Comparison of ENCODE assay signal across 8 mouse cellular contexts in genomic region chr4:135964426-135964825, GRCm38 (mm10). TPM values are rescaled to one million over a fixed set of nuclear protein-coding genes. Genes with fewer than 3 reads are reported as not detected.
A peak's percentile ranks its signal among the peaks of the same experiment; 100 is the strongest.
DNase-seq lines count a peak whose midpoint lies in the region; ATAC-seq lines count a peak whose summit lies in the region.

No protein-coding gene starts in this region.

- DNase-seq in 3T3-L1 (ENCODE audit: low read depth, low spot score): peak; percentile 82
- DNase-seq in MN1 (ENCODE audit: low spot score): peak; percentile 88
- DNase-seq in kidney, postnatal 36 days: peak; percentile 78 to 82
- DNase-seq in lung, postnatal 25 days (ENCODE audit: low spot score): peak; percentile 86
- peak; percentile 53 for DNase-seq in right cerebral cortex, postnatal 4 days
- DNase-seq in embryo, embryonic 11 days: no peak

- H3K27ac ChIP-seq in embryonic facial prominence, embryonic 12.5 days: no peak overlapping the region
- peak overlapping the region; percentile 46 for H3K27ac ChIP-seq in heart, embryonic 16.5 days (ENCODE audit: low read length)

- H3K4me2 ChIP-seq in embryonic facial prominence, embryonic 12.5 days (replicated peaks): peak overlapping the region; percentile 77
- peak overlapping the region; percentile 98 for H3K4me2 ChIP-seq in heart, embryonic 16.5 days (ENCODE audit: low read depth, low read length)

- ATAC-seq in embryonic facial prominence, embryonic 12.5 days (ENCODE audit: insufficient number of reproducible peaks, insufficient read depth, low FRiP score, low TSS enrichment): no peak
- no peak for ATAC-seq in heart, embryonic 16.5 days (replicated peaks; ENCODE audit: extremely low read depth, insufficient read depth, low FRiP score)

- peak overlapping the region; percentile 57 for H3K4me3 ChIP-seq in embryonic facial prominence, embryonic 12.5 days
- H3K4me3 ChIP-seq in heart, embryonic 16.5 days (ENCODE audit: low read length): peak overlapping the region; percentile 66

- H3K9me3 ChIP-seq in embryonic facial prominence, embryonic 12.5 days: no peaks in the 10 kb centered on the region
- no peaks in the 10 kb centered on the region for H3K9me3 ChIP-seq in heart, embryonic 16.5 days (replicated peaks; ENCODE audit: control insufficient read depth, low read length)

- peaks cover 12% of the 10 kb centered on the region for H3K4me1 ChIP-seq in embryonic facial prominence, embryonic 12.5 days
- H3K4me1 ChIP-seq in heart, embryonic 16.5 days (ENCODE audit: control insufficient read depth, insufficient read depth, low read length): peaks cover 19% of the 10 kb centered on the region

- H3K9ac ChIP-seq in embryonic facial prominence, embryonic 12.5 days: peak overlapping the region; percentile 77
- peak overlapping the region; percentile 85 for H3K9ac ChIP-seq in heart, embryonic 16.5 days (ENCODE audit: low read length)

- no peaks in the 10 kb centered on the region for H3K27me3 ChIP-seq in embryonic facial prominence, embryonic 12.5 days
- no peaks in the 10 kb centered on the region for H3K27me3 ChIP-seq in heart, embryonic 16.5 days (ENCODE audit: control insufficient read depth, insufficient read depth, low read length)

- H3K36me3 ChIP-seq in embryonic facial prominence, embryonic 12.5 days: peaks cover 54% of the 10 kb centered on the region
- peaks cover 31% of the 10 kb centered on the region for H3K36me3 ChIP-seq in heart, embryonic 16.5 days (ENCODE audit: control insufficient read depth, insufficient read depth)

- 4% methylated on average over 12 of the region's 12 CpGs for WGBS in embryonic facial prominence, embryonic 12.5 days
- WGBS in heart, embryonic 16.5 days: 2% methylated on average over 12 of the region's 12 CpGs

RNA-seq across cellular contexts. Expression of gene Gale, which starts 0.9 kb away (rescaled TPM):
- polyA plus RNA-seq in embryonic facial prominence, embryonic 12.5 days (2016; fragmentation: Nextera tagmentation; extraction: Ambion mirVana): 29.1 and 31.2 TPM in 2 replicates
- 24.4 and 24.5 TPM in 2 replicates for polyA plus RNA-seq in heart, embryonic 16.5 days (2015; fragmentation: Nextera tagmentation; extraction: Ambion mirVana)

RNA-seq across cellular contexts. Expression of gene Lypla2, which starts 8.0 kb away (rescaled TPM):
- polyA plus RNA-seq in embryonic facial prominence, embryonic 12.5 days (2016; fragmentation: Nextera tagmentation; extraction: Ambion mirVana): 124 and 126 TPM in 2 replicates
- 73.2 and 77.3 TPM in 2 replicates for polyA plus RNA-seq in heart, embryonic 16.5 days (2015; fragmentation: Nextera tagmentation; extraction: Ambion mirVana)

RNA-seq across cellular contexts. Expression of gene Hmgcl, which starts 18.2 kb away (rescaled TPM):
- polyA plus RNA-seq in embryonic facial prominence, embryonic 12.5 days (2016; fragmentation: Nextera tagmentation; extraction: Ambion mirVana): 76.3 and 81.5 TPM in 2 replicates
- polyA plus RNA-seq in heart, embryonic 16.5 days (2015; fragmentation: Nextera tagmentation; extraction: Ambion mirVana): 94.3 and 99.6 TPM in 2 replicates

RNA-seq across cellular contexts. Expression of gene Pithd1, which starts 22.6 kb away (rescaled TPM):
- 64.4 and 65.2 TPM in 2 replicates for polyA plus RNA-seq in embryonic facial prominence, embryonic 12.5 days (2016; fragmentation: Nextera tagmentation; extraction: Ambion mirVana)
- 45.1 and 64.5 TPM in 2 replicates for polyA plus RNA-seq in heart, embryonic 16.5 days (2015; fragmentation: Nextera tagmentation; extraction: Ambion mirVana)

RNA-seq across cellular contexts. Expression of gene Fuca1, which starts 43.9 kb away (rescaled TPM):
- polyA plus RNA-seq in embryonic facial prominence, embryonic 12.5 days (2016; fragmentation: Nextera tagmentation; extraction: Ambion mirVana): 51.6 and 59.7 TPM in 2 replicates
- 50.7 and 52.8 TPM in 2 replicates for polyA plus RNA-seq in heart, embryonic 16.5 days (2015; fragmentation: Nextera tagmentation; extraction: Ambion mirVana)
